Mouse (Mus musculus) intestine, embryonic 16.5 days (tissue): ENCODE measurements around the gene Avp. TPM values are rescaled to one million over a fixed set of nuclear protein-coding genes. Genes with fewer than 3 reads are reported as not detected.

Experiments
- ATAC-seq: fragments of 200-750 bp; cut with Nextera tagmentation; 2 replicates; pipeline ENCODE4 v1.8.0; 2017; ENCODE audit warnings: moderate TSS enrichment, moderate library complexity
- H3K27ac ChIP-seq: fragments of 300-500 bp; sonication (generic); 2 replicates; pipeline ENCODE4 v1.5.1; 2014; ENCODE audit warnings: mild to moderate bottlenecking, low read length
- H3K27me3 ChIP-seq: fragments of 300-500 bp; sonication (generic); replicated peaks from 2 replicates; pipeline ENCODE4 v1.6.1; 2014; ENCODE audit warnings: low read length, control low read depth, mixed read lengths; ENCODE audit not compliant: control insufficient read depth, insufficient read depth
- H3K36me3 ChIP-seq: fragments of 300-500 bp; sonication (generic); 2 replicates; pipeline ENCODE4 v1.6.1; 2014; ENCODE audit warnings: low read length, control low read depth; ENCODE audit not compliant: control insufficient read depth, insufficient read depth
- H3K4me1 ChIP-seq: fragments of 300-500 bp; sonication (generic); 2 replicates; pipeline ENCODE4 v1.6.1; 2014; ENCODE audit warnings: low read length, control low read depth, mixed read lengths; ENCODE audit not compliant: control insufficient read depth, insufficient read depth
- H3K4me2 ChIP-seq: fragments of 300-500 bp; sonication (generic); 2 replicates; pipeline ENCODE4 v1.6.1; 2014; ENCODE audit warnings: low read depth, low read length, control low read depth
- H3K4me3 ChIP-seq: fragments of 300-500 bp; sonication (generic); 2 replicates; pipeline ENCODE4 v1.5.1; 2014; ENCODE audit warnings: mild to moderate bottlenecking, low read length
- H3K9ac ChIP-seq: fragments of 300-500 bp; sonication (generic); 2 replicates; pipeline ENCODE4 v1.6.1; 2014; ENCODE audit warnings: low read depth, low read length
- H3K9me3 ChIP-seq: fragments of 300-500 bp; sonication (generic); 2 replicates; pipeline ENCODE4 v1.6.1; 2016; ENCODE audit warnings: low read length, control low read depth; ENCODE audit not compliant: control insufficient read depth
- WGBS: fragments of 180-500 bp; shearing (Covaris S2); extraction: QIAGEN DNeasy Blood & Tissue Kit; methylation state at CpG from one replicate; pipeline ENCODE4 v1.1.7; 2014; 5-methylcytosine and 5-hydroxymethylcytosine counted together
- microRNA-seq: library from miRNA; unstranded; fragments of <30 nt; microRNA quantifications from one replicate; pipeline ENCODE4, GENCODE M21; 2016
- polyA plus RNA-seq: library from polyadenylated mRNA; unstranded; fragments of >200 nt; fragmentation: Nextera tagmentation; extraction: Ambion mirVana; gene quantifications from 2 replicates; pipeline ENCODE4 v1.2.1, GENCODE M21; 2015

The Avp gene
- polyA plus RNA-seq, 1 experiment from 2014 or later, result not detected

GRCm38 (mm10) chr2:130535017-130535416, 47.3 kb downstream of the Avp start:
- Histone ChIP-seq H3K4me3 (no peak overlapping the region), H3K4me2 (no peak overlapping the region), H3K27ac (no peak overlapping the region), H3K36me3 (0 out of 2 replicates have a peak, but pooled peaks cover 2% of the 10 kb centered on the region), H3K27me3 (no peaks in the 10 kb centered on the region), H3K9me3 (no peaks in the 10 kb centered on the region), H3K4me1 (no peaks in the 10 kb centered on the region), H3K9ac (no peak overlapping the region)
- 93% methylated on average over 6 of the region's 6 CpGs for WGBS
- no peak for ATAC-seq

GRCm38 (mm10) chr2:130532201-130532600, 50.2 kb downstream of the Avp start:
- WGBS, result 71% methylated on average over 2 of the region's 2 CpGs
- H3K27me3 ChIP-seq, result no peaks in the 10 kb centered on the region
- no peaks in the 10 kb centered on the region for H3K4me1 ChIP-seq
- no peak overlapping the region for H3K4me3 ChIP-seq
- no peaks in the 10 kb centered on the region for H3K9me3 ChIP-seq
- ATAC-seq, result no peak
- H3K4me2 ChIP-seq, result no peak overlapping the region
- no peak overlapping the region for H3K27ac ChIP-seq
- H3K9ac ChIP-seq, result no peak overlapping the region
- H3K36me3 ChIP-seq, result 0 out of 2 replicates have a peak, but pooled peaks cover 2% of the 10 kb centered on the region

Small RNA genes lying within 50 kb of the gene (microRNA-seq; reads per million reads assigned to microRNA genes)
- not detected for gene Gm23876

Other genes starting within 250 kb of the Avp start
- gene Cpxm1, start 185.0 kb downstream of the Avp start, polyA plus RNA-seq, result 32.1 and 36.6 TPM in 2 replicates
- not detected in 2 replicates for gene Gm28372, start 177.3 kb downstream of the Avp start, polyA plus RNA-seq
- gene 1700020A23Rik, start 177.3 kb downstream of the Avp start, polyA plus RNA-seq, result 0.32 TPM in 1 of 2 replicates, not detected in the other
- not detected in 2 replicates for gene Tmem239, start 176.1 kb downstream of the Avp start, polyA plus RNA-seq
- gene Vps16, start 158.2 kb downstream of the Avp start, polyA plus RNA-seq, result 75.0 and 81.5 TPM in 2 replicates
- 10.7 and 13.2 TPM in 2 replicates for gene Pced1a, start 157.9 kb downstream of the Avp start, polyA plus RNA-seq
- gene Ptpra, start 132.3 kb downstream of the Avp start, polyA plus RNA-seq, result 29.0 and 53.6 TPM in 2 replicates
- gene Mrps26, start 18.8 kb downstream of the Avp start, polyA plus RNA-seq, result 92.2 and 96.8 TPM in 2 replicates
- not detected in 2 replicates for gene Oxt, start 6.4 kb downstream of the Avp start, polyA plus RNA-seq
- 15.5 and 16.2 TPM in 2 replicates for gene Fastkd5, start 47.5 kb upstream of the Avp start, polyA plus RNA-seq
- gene Ubox5, start 47.5 kb upstream of the Avp start, polyA plus RNA-seq, result 11.7 and 12.0 TPM in 2 replicates
- 15.0 and 19.0 TPM in 2 replicates for gene Lzts3, start 60.2 kb upstream of the Avp start, polyA plus RNA-seq
- gene Ddrgk1, start 82.1 kb upstream of the Avp start, polyA plus RNA-seq, result 87.1 and 88.0 TPM in 2 replicates
- gene Itpa, start 85.1 kb upstream of the Avp start, polyA plus RNA-seq, result 72.2 and 81.0 TPM in 2 replicates
- gene Slc4a11, start 115.0 kb upstream of the Avp start, polyA plus RNA-seq, result 0.22 and 0.24 TPM in 2 replicates